Mouse (Mus musculus) T-helper 17 cell (primary cell): ENCODE data around the gene Gpld1.

Experiments used
- in situ Hi-C, 2 experiments: fragments of 300-600 bp; cut with MboI, MseI; formaldehyde crosslinking; loops; 1 replicate in 1 of 2; 2 replicates in 1 of 2; pipeline ENCODE4 v1.15.1; 2025; ENCODE audit warnings: high pct_unique_total_duplicates in 2 of 2

Gene Gpld1

DNA sequence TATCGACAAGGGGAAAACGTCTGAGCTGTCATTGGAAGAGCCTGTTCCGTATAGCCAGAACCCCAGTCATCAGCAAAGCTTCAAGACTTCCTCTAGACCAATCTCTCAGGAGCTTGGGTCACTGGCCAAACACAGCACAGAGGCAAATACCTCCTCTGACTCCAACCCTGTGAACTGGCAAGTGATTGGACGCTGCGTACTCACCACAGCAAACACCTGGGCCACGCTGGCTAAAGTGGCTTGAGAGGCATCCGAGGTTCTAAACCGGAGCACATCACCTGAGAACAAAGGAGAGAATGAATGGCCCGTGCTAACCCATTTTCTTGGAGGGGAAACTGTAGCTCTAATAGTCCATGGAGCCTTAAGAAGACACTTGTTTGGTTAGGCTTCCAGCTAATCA lies 75.4 kb downstream of the Gpld1 start:
- in situ Hi-C loops = no loop called here

DNA sequence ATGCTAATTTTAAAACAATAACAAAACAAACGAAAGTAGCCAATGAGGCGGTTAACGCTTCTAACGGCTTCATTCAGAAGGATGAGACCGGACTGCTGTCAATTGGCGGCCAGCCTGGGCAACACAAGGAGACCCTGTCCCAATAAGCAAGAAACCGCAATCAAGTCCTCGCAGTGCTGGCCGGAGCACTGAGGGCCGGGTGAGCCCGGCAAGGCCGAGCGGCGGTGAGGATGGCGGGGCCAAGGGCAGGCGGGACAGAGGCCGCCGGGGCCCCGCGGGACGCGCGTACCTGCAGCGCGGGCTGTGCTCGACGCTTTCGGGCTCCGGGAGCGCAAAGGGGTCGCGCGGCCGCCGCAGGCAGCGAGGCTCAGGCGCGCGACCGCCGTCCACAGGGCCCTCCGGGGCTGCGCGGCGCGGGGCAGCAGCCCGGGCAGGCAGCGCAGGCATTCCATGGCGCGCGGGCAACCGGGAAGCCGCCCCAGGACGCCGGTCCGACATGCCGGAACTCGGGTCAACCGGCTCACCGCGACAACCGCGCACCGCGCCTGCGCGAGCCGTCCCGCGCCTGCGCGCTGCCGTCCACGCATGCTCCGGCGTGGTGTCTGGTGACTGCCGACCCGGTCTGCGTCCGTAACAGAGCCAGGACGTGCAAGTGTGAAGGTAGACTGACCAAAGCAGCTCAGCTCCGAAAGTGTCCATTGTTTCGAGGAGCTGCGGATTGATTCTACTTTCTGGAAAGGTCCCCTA lies 77.0 kb downstream of the Gpld1 start, which contains the start of gene Mrs2:
Gene Mrs2, minus strand, starts transcription at position 587 of the 747 bp plus-strand sequence.
- in situ Hi-C loops = loop anchor here (5.0 kb wide), 2 partner anchors 92 to 97 kb away; no protein-coding TSS in a partner anchor

DNA sequence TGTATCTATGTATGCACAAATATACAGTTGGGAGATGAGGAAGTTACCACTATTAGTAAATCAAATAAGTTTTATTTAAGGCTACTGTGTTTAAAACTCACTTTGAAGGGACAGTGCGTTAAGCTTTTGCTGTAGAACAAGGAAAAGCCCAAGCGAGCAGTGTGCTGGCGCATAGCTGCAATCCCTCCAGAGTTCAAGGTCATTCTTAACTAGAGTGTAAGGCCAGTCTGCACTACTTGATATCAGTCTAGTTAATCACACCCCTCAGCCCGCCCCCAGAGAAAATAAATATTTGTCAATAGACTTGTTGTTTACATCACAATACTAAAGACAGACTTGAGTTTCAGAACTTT lies 77.6 kb downstream of the Gpld1 start:
- in situ Hi-C loops = loop anchor here (5.0 kb wide), 2 partner anchors 92 to 97 kb away; no protein-coding TSS in a partner anchor

DNA sequence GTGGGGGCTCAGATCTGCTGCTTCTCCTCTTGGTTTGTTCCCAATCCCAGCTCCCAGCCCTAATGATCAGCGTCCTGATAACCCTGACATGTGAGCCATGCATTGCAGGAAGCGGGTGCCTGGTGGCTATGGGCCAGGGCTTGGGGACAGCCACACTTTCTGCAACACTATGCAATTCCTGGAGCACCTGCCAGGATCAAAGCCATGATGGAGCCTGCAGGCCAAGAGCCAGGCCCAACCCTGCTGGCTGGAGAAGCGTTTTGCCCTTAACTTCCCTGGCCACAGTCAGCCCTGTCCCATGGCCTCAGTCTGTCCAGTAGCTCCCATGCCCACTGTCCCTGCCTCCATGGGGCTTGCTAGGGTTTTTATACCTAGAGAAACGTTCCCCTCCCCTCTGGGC lies 79.4 kb downstream of the Gpld1 start:
- in situ Hi-C loops = loop anchor here (5.0 kb wide), 2 partner anchors 90 to 95 kb away; no protein-coding TSS in a partner anchor

DNA sequence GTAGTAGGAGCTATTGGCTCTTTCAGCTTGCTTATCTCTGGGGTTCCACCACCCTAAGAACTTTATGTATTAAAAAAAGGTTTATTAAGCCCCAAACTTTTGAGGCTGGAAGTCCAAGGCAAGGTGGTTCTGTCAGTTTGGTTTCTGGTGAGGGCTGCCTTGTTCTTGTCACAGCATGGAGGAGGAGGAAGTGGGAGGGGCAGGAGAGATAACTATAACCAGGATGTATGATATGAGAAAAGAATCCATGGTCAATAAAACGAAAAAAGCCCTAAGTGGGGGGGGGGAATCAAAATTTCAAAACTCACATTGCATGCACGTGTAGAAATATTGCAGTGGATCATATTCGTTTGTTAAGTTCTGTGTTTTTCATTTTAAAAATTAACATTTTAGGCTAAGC lies 80.2 kb downstream of the Gpld1 start:
- in situ Hi-C loops = loop anchor here (5.0 kb wide), 2 partner anchors 89 to 94 kb away; no protein-coding TSS in a partner anchor

DNA sequence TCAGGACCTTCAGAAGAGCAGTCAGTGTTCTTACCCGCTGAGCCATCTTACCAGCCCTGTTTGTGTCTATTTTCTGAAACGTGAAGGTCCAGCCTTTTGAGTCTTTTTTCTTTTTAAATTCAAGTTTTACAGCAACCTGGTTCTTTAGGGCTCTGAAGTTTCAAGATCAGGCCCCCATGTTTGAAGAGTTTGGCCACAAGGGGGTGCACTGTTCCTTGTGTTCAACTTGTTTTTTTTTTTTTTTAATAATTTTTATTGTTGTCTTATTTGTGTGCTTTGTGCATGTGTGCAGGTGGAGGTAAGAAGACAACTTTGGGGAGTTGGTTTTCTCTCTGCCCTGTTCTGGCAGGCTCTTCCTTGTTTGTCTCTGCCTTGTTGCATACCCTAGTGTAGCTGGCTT lies 81.7 kb downstream of the Gpld1 start:
- in situ Hi-C loops = loop anchor here (5.0 kb wide), 2 partner anchors 88 to 93 kb away; no protein-coding TSS in a partner anchor

DNA sequence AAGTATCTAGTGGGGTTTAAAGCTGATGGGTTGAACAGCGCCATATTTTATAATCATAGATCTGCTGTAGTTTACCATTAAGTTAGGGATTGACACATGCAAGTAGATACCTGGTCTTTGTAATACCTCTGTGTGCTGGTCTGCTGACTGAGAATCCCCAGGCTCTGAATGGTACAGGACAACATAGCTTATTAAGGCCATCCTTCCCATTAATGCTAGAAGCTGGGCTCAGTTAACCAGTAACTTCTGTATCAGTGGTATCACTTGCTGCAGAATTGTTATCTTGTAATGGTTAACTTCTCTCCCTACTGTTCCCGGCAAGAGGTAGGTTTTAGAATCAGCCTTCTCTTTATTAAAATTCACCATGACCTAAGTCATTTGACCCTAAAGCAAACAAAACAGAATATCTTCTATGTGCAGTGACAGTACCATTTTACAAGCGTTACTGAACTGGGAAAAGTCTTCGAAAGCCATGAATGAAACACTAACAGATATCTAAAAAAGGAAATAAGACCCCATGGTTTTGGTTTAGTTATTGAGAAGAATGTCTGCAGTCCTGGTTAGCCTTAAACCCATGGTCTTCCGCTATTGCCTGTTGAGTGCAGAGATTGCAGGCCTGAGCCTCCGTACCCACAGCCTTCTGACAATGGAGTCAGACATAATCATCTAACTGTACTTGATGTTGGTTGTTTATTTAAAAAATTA lies 83.6 kb downstream of the Gpld1 start:
- in situ Hi-C loops = no loop called here

DNA sequence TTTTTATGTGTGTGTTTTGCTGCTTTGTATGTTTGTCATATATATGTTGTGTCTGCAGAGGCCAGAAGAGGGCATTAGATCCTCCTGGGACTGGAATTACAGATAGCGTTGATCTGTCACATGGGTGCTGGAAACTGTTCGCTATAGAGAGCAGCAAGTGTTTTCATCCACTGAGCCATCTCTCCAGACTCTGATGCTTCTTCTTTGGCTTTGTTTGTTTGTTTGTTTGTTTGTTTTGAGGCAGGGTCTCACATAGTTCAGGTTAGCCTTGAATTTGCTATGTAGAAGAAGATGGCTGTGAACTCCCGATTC lies 84.1 kb downstream of the Gpld1 start:
- in situ Hi-C loops = no loop called here

DNA sequence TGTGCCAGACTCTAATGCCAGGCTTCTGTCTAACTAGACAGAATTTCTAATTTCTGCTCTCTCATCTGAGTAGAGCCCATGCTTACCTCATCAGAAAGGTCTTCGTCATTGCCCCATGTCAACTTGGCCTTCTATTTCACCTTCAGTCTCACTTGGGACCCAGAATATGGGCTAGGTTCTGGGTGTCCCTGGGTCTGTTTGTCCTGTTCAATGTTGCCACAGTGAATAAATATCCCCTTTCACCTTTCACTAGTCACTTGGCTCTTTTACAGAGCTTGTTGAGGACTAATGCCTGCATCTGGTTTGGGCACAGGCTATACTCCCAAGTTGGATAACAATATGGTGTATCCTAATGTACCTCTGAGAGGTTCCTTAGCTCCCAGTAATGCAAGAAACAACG lies 96.5 kb downstream of the Gpld1 start:
- in situ Hi-C loops = no loop called here
